Mouse (Mus musculus): ENCODE data around the gene Xrcc2. TPM values are rescaled to one million over a fixed set of nuclear protein-coding genes. Genes with fewer than 3 reads are reported as not detected.

Xrcc2 gene
- total and polyA plus RNA-seq, 3 experiments, result 22.8 to 34.1 TPM; not detected in 1

DNA sequence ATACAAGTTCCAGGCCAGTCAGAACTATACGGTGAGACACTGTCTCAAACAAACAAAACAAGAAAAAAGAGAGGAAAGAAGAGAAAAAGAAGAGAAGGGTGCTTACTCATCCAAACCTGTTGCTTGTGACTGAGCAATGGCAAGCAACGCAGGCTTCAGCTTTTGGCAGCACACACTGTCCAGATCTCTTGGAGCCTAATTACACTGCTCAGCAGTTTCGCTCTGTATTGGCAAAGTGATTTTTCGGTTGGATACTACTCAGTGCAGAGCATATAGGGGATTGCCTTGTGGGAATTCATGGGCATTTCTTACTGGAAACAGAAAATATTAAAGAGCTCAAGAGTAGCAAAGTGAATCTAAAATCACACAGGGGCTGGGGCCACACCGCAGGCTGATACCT is 47.2 kb upstream of the Xrcc2 start:
- no peak for DNase-seq (ENCODE audit: low read depth, low spot score)
- Histone ChIP-seq H3K27ac (ENCODE audit: control insufficient read depth, low read depth, low read length) (no peak overlapping the region), H3K4me1 (ENCODE audit: control insufficient read depth in 1 of 2, insufficient read depth in 2 of 2, low read length in 2 of 2) (peaks cover 0 to 5% of the 10 kb centered on the region in 2 experiments; a peak in 1 of 4 replicates), H3K36me3 (ENCODE audit: control insufficient read depth in 1 of 2, insufficient read depth in 2 of 2, low read length in 2 of 2) (peaks cover 0 to 6% of the 10 kb centered on the region in 2 experiments; a peak in 2 of 4 replicates), H3K4me3 (ENCODE audit: control insufficient read depth in 1 of 2, insufficient read depth in 1 of 2, low read depth in 2 of 2, low read length in 2 of 2) (no peak overlapping the region), H3K79me2 (ENCODE audit: control insufficient read depth, insufficient read depth, low read length, poor library complexity) (no peaks in the 10 kb centered on the region), H3K9ac (ENCODE audit: control insufficient read depth, low read depth, low read length, poor library complexity, severe bottlenecking) (no peak overlapping the region), H3K9me3 (replicated peaks; ENCODE audit: insufficient read depth, low read length) (no peaks in the 10 kb centered on the region), H3K27me3 (ENCODE audit: control insufficient read depth in 1 of 2, insufficient read depth in 2 of 2, low read length in 2 of 2) (no peaks in the 10 kb centered on the region)
- TF ChIP-seq RAD21 (IDR thresholded peaks at IDR 0.05; ENCODE audit: low read depth, low read length), result no peak
- TF ChIP-seq CHD2 (IDR thresholded peaks at IDR 0.05; ENCODE audit: low read length), result no peak
- no peak for TF ChIP-seq EP300 (IDR thresholded peaks at IDR 0.05; ENCODE audit: low read depth in 1 of 2, low read length in 2 of 2)
- TF ChIP-seq USF1 (IDR thresholded peaks at IDR 0.05; ENCODE audit: low read depth, low read length), result no peak
- TF ChIP-seq ETS1 (IDR thresholded peaks at IDR 0.05; ENCODE audit: low read depth, low read length), result no peak
- no peak for TF ChIP-seq MYC (IDR thresholded peaks at IDR 0.05; ENCODE audit: low read depth, low read length)
- TF ChIP-seq CHD1 (IDR thresholded peaks at IDR 0.05; ENCODE audit: low read depth, low read length), result no peak
- TF ChIP-seq ELF1 (IDR thresholded peaks at IDR 0.05; ENCODE audit: low read depth, low read length), result no peak
- no peak for TF ChIP-seq HCFC1 (IDR thresholded peaks at IDR 0.05; ENCODE audit: low read depth, low read length)
- TF ChIP-seq POLR2AphosphoS2 (IDR thresholded peaks at IDR 0.05; ENCODE audit: low read length), result no peak
- TF ChIP-seq BHLHE40 (IDR thresholded peaks at IDR 0.05; ENCODE audit: borderline replicate concordance, low read depth, low read length), result no peak
- TF ChIP-seq MAFK (IDR thresholded peaks at IDR 0.05; ENCODE audit: borderline replicate concordance, low read depth, low read length), result no peak
- TF ChIP-seq MEF2A (IDR thresholded peaks at IDR 0.05; ENCODE audit: extremely low read depth, insufficient replicate concordance, low read depth, low read length, poor library complexity, severe bottlenecking), result no peak
- TF ChIP-seq RCOR1 (IDR thresholded peaks at IDR 0.05; ENCODE audit: low read depth, low read length), result no peak
- TF ChIP-seq TCF12 (IDR thresholded peaks at IDR 0.05; ENCODE audit: low read depth, low read length), result no peak
- no peak for TF ChIP-seq TAL1 (IDR thresholded peaks at IDR 0.05; ENCODE audit: low read length)
- TF ChIP-seq MAZ (IDR thresholded peaks at IDR 0.05; ENCODE audit: low read depth, low read length), result no peak
- no peak for TF ChIP-seq USF2 (IDR thresholded peaks at IDR 0.05; ENCODE audit: borderline replicate concordance in 1 of 2, insufficient read depth in 1 of 2, low read depth in 1 of 2, low read length in 2 of 2)

DNA sequence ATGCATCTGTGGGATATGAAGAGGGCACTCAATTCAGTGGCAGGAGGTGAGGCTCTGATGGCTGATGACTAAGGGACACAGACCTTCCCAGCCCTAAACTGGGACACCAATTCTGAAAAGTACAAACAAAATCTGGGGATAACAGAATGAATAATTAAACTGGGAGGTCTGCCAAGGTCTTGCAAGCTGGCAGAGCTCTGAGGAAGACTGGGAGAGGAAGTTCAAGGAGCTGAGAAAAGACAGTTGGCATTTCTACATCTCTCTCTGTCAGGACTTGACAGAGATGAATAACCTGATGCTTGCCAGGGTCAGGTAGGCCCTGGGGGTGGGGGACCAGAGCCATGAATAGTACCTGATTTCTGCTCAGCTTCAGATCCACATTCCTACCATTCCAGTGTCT is 45.9 kb upstream of the Xrcc2 start:
- no peaks in the 10 kb centered on the region for H3K79me2 ChIP-seq (ENCODE audit: control insufficient read depth, insufficient read depth, low read length, poor library complexity)
- H3K4me3 ChIP-seq (ENCODE audit: control insufficient read depth in 1 of 2, insufficient read depth in 1 of 2, low read depth in 2 of 2, low read length in 2 of 2), result no peak overlapping the region
- no peak overlapping the region for H3K9ac ChIP-seq (ENCODE audit: control insufficient read depth, low read depth, low read length, poor library complexity, severe bottlenecking)
- DNase-seq (ENCODE audit: low read depth, low spot score), result peak; percentile 16
- H3K36me3 ChIP-seq (ENCODE audit: control insufficient read depth in 1 of 2, insufficient read depth in 2 of 2, low read length in 2 of 2), result peaks cover 0 to 6% of the 10 kb centered on the region in 2 experiments; a peak in 2 of 4 replicates
- TF ChIP-seq POLR2A (IDR thresholded peaks at IDR 0.05; ENCODE audit: control insufficient read depth in 1 of 2, insufficient read depth in 1 of 2, low read depth in 1 of 2, low read length in 2 of 2, poor library complexity in 1 of 2), result no peak
- H3K27ac ChIP-seq (ENCODE audit: control insufficient read depth, low read depth, low read length), result no peak overlapping the region
- H3K27me3 ChIP-seq (ENCODE audit: control insufficient read depth in 1 of 2, insufficient read depth in 2 of 2, low read length in 2 of 2), result peaks cover 0 to 6% of the 10 kb centered on the region in 2 experiments; a peak in 3 of 4 replicates
- H3K4me1 ChIP-seq (ENCODE audit: control insufficient read depth in 1 of 2, insufficient read depth in 2 of 2, low read length in 2 of 2), result peaks cover 0 to 5% of the 10 kb centered on the region in 2 experiments; a peak in 1 of 4 replicates
- no peaks in the 10 kb centered on the region for H3K9me3 ChIP-seq (replicated peaks; ENCODE audit: insufficient read depth, low read length)

All from MEL (cell line).